Mouse (Mus musculus) limb, embryonic 14.5 days (tissue): ENCODE measurements around the gene Qtrt1. TPM values are rescaled to one million over a fixed set of nuclear protein-coding genes. Genes with fewer than 3 reads are reported as not detected.

Source experiments
- ATAC-seq: fragments of 200-750 bp; cut with Nextera tagmentation; 2 replicates; pipeline ENCODE4 v1.8.0; 2017; ENCODE audit warnings: low read depth, moderate number of reproducible peaks, moderate TSS enrichment; ENCODE audit not compliant: low FRiP score
- DNase-seq: peaks from one replicate; pipeline ENCODE4 v3.0.0-alpha.2; 2015; ENCODE audit warnings: low spot score
- H3K27ac ChIP-seq: fragments of 300-500 bp; sonication (generic); replicated peaks from 2 replicates; pipeline ENCODE4 v1.5.1; 2014; ENCODE audit warnings: low read depth, mild to moderate bottlenecking, low read length, moderate library complexity, mixed read lengths
- H3K27me3 ChIP-seq: fragments of 300-500 bp; sonication (generic); 2 replicates; pipeline ENCODE4 v1.6.1; 2014; ENCODE audit warnings: low read length, mixed read lengths; ENCODE audit not compliant: control insufficient read depth, insufficient read depth
- H3K36me3 ChIP-seq: fragments of 300-500 bp; sonication (generic); 2 replicates; pipeline ENCODE4 v1.6.1; 2014; ENCODE audit warnings: mild to moderate bottlenecking, low read length, moderate library complexity, mixed read lengths; ENCODE audit not compliant: control insufficient read depth, insufficient read depth
- H3K4me1 ChIP-seq: fragments of 300-500 bp; sonication (generic); 2 replicates; pipeline ENCODE4 v1.6.1; 2014; ENCODE audit warnings: antibody characterized with exemption, low read length, mixed read lengths; ENCODE audit not compliant: control insufficient read depth, insufficient read depth
- H3K4me2 ChIP-seq: fragments of 300-500 bp; sonication (generic); replicated peaks from 2 replicates; pipeline ENCODE4 v1.6.1; 2014; ENCODE audit warnings: low read depth, mild to moderate bottlenecking, low read length, moderate library complexity; ENCODE audit not compliant: severe bottlenecking
- H3K4me3 ChIP-seq: fragments of 300-500 bp; sonication (generic); replicated peaks from 2 replicates; pipeline ENCODE4 v1.5.1; 2014; ENCODE audit warnings: low read length
- H3K9ac ChIP-seq: fragments of 300-500 bp; sonication (generic); 2 replicates; pipeline ENCODE4 v1.6.1; 2014; ENCODE audit warnings: mild to moderate bottlenecking, low read depth, low read length, moderate library complexity; ENCODE audit not compliant: severe bottlenecking
- H3K9me3 ChIP-seq: fragments of 300-500 bp; sonication (generic); 2 replicates; pipeline ENCODE4 v1.6.1; 2016; ENCODE audit warnings: low read length; ENCODE audit not compliant: control insufficient read depth
- POLR2A ChIP-seq: fragments of 200-500 bp; IDR thresholded peaks from 2 replicates; pipeline ENCODE4 v1.8.0; 2012; ENCODE audit warnings: inconsistent platforms, mild to moderate bottlenecking, moderate library complexity, borderline replicate concordance; ENCODE audit not compliant: insufficient read depth, insufficient read length; ENCODE audit errors: extremely low read depth
- WGBS: fragments of 180-500 bp; shearing (Covaris S2); extraction: QIAGEN DNeasy Blood & Tissue Kit; methylation state at CpG from one replicate; pipeline ENCODE4 v1.1.7; 2014; 5-methylcytosine and 5-hydroxymethylcytosine counted together
- polyA plus RNA-seq, 2 experiments: library from polyadenylated mRNA; depleted of rRNA in 1 of 2; stranded (reverse) in 1 of 2; unstranded in 1 of 2; fragments of >200 nt; fragmentation: Nextera tagmentation in 1 of 2; extraction: Ambion mirVana in 1 of 2; gene quantifications; 2 replicates each; pipeline versions ENCODE4 v1.2.1 to v1.2.3; 2012 to 2014

The Qtrt1 gene
- polyA plus RNA-seq, 2 experiments, result 45.3 to 80.8 TPM

GRCm38 (mm10) chr9:21419646-21420045 lies 8.0 kb downstream of the Qtrt1 start:
- H3K4me1 ChIP-seq, result no peaks in the 10 kb centered on the region
- no peak overlapping the region for H3K9ac ChIP-seq
- H3K4me2 ChIP-seq, result no peak overlapping the region
- H3K4me3 ChIP-seq, result no peak overlapping the region
- no peaks in the 10 kb centered on the region for H3K27me3 ChIP-seq
- no peak overlapping the region for H3K27ac ChIP-seq
- 87% methylated on average over 2 of the region's 2 CpGs for WGBS
- DNase-seq, result no peak
- H3K9me3 ChIP-seq, result no peaks in the 10 kb centered on the region
- ATAC-seq, result no peak
- no peak for TF ChIP-seq POLR2A
- H3K36me3 ChIP-seq, result peaks cover 52% of the 10 kb centered on the region

GRCm38 (mm10) chr9:21424631-21425555 lies 13.3 kb downstream of the Qtrt1 start, which contains the start of gene Dnm2:
Gene Dnm2 (plus strand): TSS chr9:21424908.
- H3K36me3 ChIP-seq, result peaks cover 18% of the 10 kb centered on the region
- peaks cover 17% of the 10 kb centered on the region for H3K4me1 ChIP-seq
- H3K4me2 ChIP-seq, result peak within 1 kb of the TSS; percentile 67
- peak; percentile 98 for DNase-seq
- peak; percentile 61; the same call in 1 of the 2 replicates for TF ChIP-seq POLR2A
- peak; percentile 99 for ATAC-seq
- peak within 1 kb of the TSS; percentile 85 for H3K9ac ChIP-seq
- H3K27me3 ChIP-seq, result no peaks in the 10 kb centered on the region
- no peaks in the 10 kb centered on the region for H3K9me3 ChIP-seq
- H3K4me3 ChIP-seq, result peak within 1 kb of the TSS; percentile 91
- 1% methylated on average over 69 of the region's 82 CpGs for WGBS
- H3K27ac ChIP-seq, result peak within 1 kb of the TSS; percentile 84

- H3K27ac ChIP-seq, result 0 out of 2 replicates have a peak overlapping the region, but pooled peaks have one; percentile 84
These were observed 13.9 kb downstream of the Qtrt1 start for GRCm38 (mm10) chr9:21425556-21425945.

GRCm38 (mm10) chr9:21426013-21426412 lies 14.4 kb downstream of the Qtrt1 start:
- H3K4me3 ChIP-seq, result peak overlapping the region; percentile 91
- H3K4me2 ChIP-seq, result peak overlapping the region; percentile 67
- ATAC-seq, result no peak
- no peak for DNase-seq
- TF ChIP-seq POLR2A, result no peak
- no peaks in the 10 kb centered on the region for H3K9me3 ChIP-seq
- no peak overlapping the region for H3K27ac ChIP-seq
- 13% methylated on average over 1 of the region's 1 CpGs for WGBS
- H3K27me3 ChIP-seq, result no peaks in the 10 kb centered on the region
- H3K4me1 ChIP-seq, result peaks cover 17% of the 10 kb centered on the region
- peak overlapping the region; percentile 85; the same call in 1 of the 2 replicates for H3K9ac ChIP-seq
- H3K36me3 ChIP-seq, result peaks cover 7% of the 10 kb centered on the region

More at GRCm38 (mm10) chr9:21425556-21425945, 13.9 kb downstream of the Qtrt1 start:
- Histone ChIP-seq H3K9ac (peak overlapping the region; percentile 85), H3K4me3 (peak overlapping the region; percentile 91), H3K9me3 (no peaks in the 10 kb centered on the region), H3K4me1 (peaks cover 17% of the 10 kb centered on the region), H3K27me3 (no peaks in the 10 kb centered on the region), H3K36me3 (peaks cover 11% of the 10 kb centered on the region), H3K4me2 (peak overlapping the region; percentile 67)
- ATAC-seq, result no peak
- no peak for DNase-seq
- 7% methylated on average over 6 of the region's 6 CpGs for WGBS
- TF ChIP-seq POLR2A, result no peak

- no peak for DNase-seq
- TF ChIP-seq POLR2A, result no peak
- Histone ChIP-seq H3K4me3 (no peak overlapping the region; the same call in 1 of the 2 replicates), H3K4me1 (peaks cover 17% of the 10 kb centered on the region), H3K9ac (no peak overlapping the region), H3K36me3 (peaks cover 2% of the 10 kb centered on the region), H3K27ac (no peak overlapping the region), H3K4me2 (peak overlapping the region; percentile 67), H3K9me3 (no peaks in the 10 kb centered on the region), H3K27me3 (no peaks in the 10 kb centered on the region)
- ATAC-seq, result no peak
- 75% methylated on average over 2 of the region's 2 CpGs for WGBS
These were observed 14.9 kb downstream of the Qtrt1 start for GRCm38 (mm10) chr9:21426525-21426924.
